Mouse (Mus musculus) intestine, postnatal 0 days (tissue): ENCODE results near the gene St14. TPM values are rescaled to one million over a fixed set of nuclear protein-coding genes. Genes with fewer than 3 reads are reported as not detected.
A peak's percentile ranks its signal among the peaks of the same experiment; 100 is the strongest.

ENCODE experiments used
- ATAC-seq: fragments of 200-750 bp; cut with Nextera tagmentation; 2 replicates; pipeline ENCODE4 v1.8.0; 2017; ENCODE audit warnings: mild to moderate bottlenecking, moderate TSS enrichment, moderate library complexity
- H3K27ac ChIP-seq: fragments of 300-500 bp; sonication (generic); 2 replicates; pipeline ENCODE4 v1.5.1; 2014; ENCODE audit warnings: mild to moderate bottlenecking, low read depth, low read length, moderate library complexity
- H3K27me3 ChIP-seq: fragments of 300-500 bp; sonication (generic); replicated peaks from 2 replicates; pipeline ENCODE4 v1.6.1; 2014; ENCODE audit warnings: low read length, mixed read lengths; ENCODE audit not compliant: control insufficient read depth, insufficient read depth
- H3K36me3 ChIP-seq: fragments of 300-500 bp; sonication (generic); 2 replicates; pipeline ENCODE4 v1.6.1; 2014; ENCODE audit warnings: mild to moderate bottlenecking, moderate library complexity; ENCODE audit not compliant: control insufficient read depth, insufficient read depth
- H3K4me1 ChIP-seq: fragments of 300-500 bp; sonication (generic); replicated peaks from 2 replicates; pipeline ENCODE4 v1.6.1; 2014; ENCODE audit warnings: antibody characterized with exemption, low read length, mixed read lengths; ENCODE audit not compliant: control insufficient read depth, insufficient read depth
- H3K4me2 ChIP-seq: fragments of 300-500 bp; sonication (generic); replicated peaks from 2 replicates; pipeline ENCODE4 v1.6.1; 2014; ENCODE audit warnings: low read depth, mild to moderate bottlenecking, moderate library complexity
- H3K4me3 ChIP-seq: fragments of 300-500 bp; sonication (generic); 2 replicates; pipeline ENCODE4 v1.5.1; 2014; ENCODE audit warnings: low read depth, low read length
- H3K9ac ChIP-seq: fragments of 300-500 bp; sonication (generic); 2 replicates; pipeline ENCODE4 v1.6.1; 2014; ENCODE audit warnings: mild to moderate bottlenecking, low read depth, low read length
- H3K9me3 ChIP-seq: fragments of 300-500 bp; sonication (generic); 2 replicates; pipeline ENCODE4 v1.6.1; 2016; ENCODE audit warnings: mixed run types; ENCODE audit not compliant: control insufficient read depth
- CTCF ChIP-seq: sonication (generic); IDR thresholded peaks from 2 replicates; pipeline ENCODE4 v1.5.1; 2016; ENCODE audit warnings: low read depth, mild to moderate bottlenecking, control low read depth, antibody characterized with exemption, moderate library complexity
- WGBS: fragments of 180-500 bp; shearing (Covaris S2); extraction: QIAGEN DNeasy Blood & Tissue Kit; methylation state at CpG from one replicate; pipeline ENCODE4 v1.1.7; 2014; 5-methylcytosine and 5-hydroxymethylcytosine counted together
- polyA plus RNA-seq: library from polyadenylated mRNA; unstranded; fragments of >200 nt; fragmentation: Nextera tagmentation; extraction: Ambion mirVana; gene quantifications from 2 replicates; pipeline ENCODE4 v1.2.1, GENCODE M21; 2015

The St14 gene
- 58.6 and 63.4 TPM in 2 replicates for polyA plus RNA-seq

GRCm38 (mm10) chr9:31131205-31131968 is at the start of gene St14:
St14 (minus strand) TSS chr9:31131853.
- peaks cover 7% of the 10 kb centered on the region; the same call in 1 of the 2 replicates for H3K27me3 ChIP-seq
- H3K9me3 ChIP-seq = no peaks in the 10 kb centered on the region

GRCm38 (mm10) chr9:31177692-31178091 is 46.0 kb upstream of the St14 start:
- WGBS = 89% methylated on average over 6 of the region's 6 CpGs
- H3K36me3 ChIP-seq = no peaks in the 10 kb centered on the region; the same call in 1 of the 2 replicates

More at GRCm38 (mm10) chr9:31131205-31131968, at the start of gene St14:
- Histone ChIP-seq H3K4me3 (peak within 1 kb of the TSS; percentile 75), H3K36me3 (no peaks in the 10 kb centered on the region; the same call in 1 of the 2 replicates), H3K27ac (peak within 1 kb of the TSS; percentile 88), H3K9ac (peak within 1 kb of the TSS; percentile 81), H3K4me2 (peak within 1 kb of the TSS; percentile 86), H3K4me1 (no peaks in the 10 kb centered on the region)
- no peak for TF ChIP-seq CTCF
- under 1% methylated on average over 71 of the region's 74 CpGs for WGBS
- ATAC-seq = peak; percentile 91

GRCm38 (mm10) chr9:31176379-31177130 is 44.9 kb upstream of the St14 start:
- no peak for TF ChIP-seq CTCF
- Histone ChIP-seq H3K36me3 (peaks cover 7% of the 10 kb centered on the region; the same call in 1 of the 2 replicates), H3K27ac (peak overlapping the region; percentile 37), H3K4me1 (peaks cover 7% of the 10 kb centered on the region), H3K9ac (no peak overlapping the region), H3K4me2 (peak overlapping the region; percentile 24; the same call in 1 of the 2 replicates), H3K4me3 (no peak overlapping the region), H3K9me3 (no peaks in the 10 kb centered on the region), H3K27me3 (no peaks in the 10 kb centered on the region)
- 46% methylated on average over 8 of the region's 8 CpGs for WGBS
- ATAC-seq = peak; percentile 98

More at GRCm38 (mm10) chr9:31177692-31178091, 46.0 kb upstream of the St14 start:
- Histone ChIP-seq H3K27ac (no peak overlapping the region), H3K4me1 (peaks cover 7% of the 10 kb centered on the region), H3K9ac (no peak overlapping the region), H3K4me2 (no peak overlapping the region), H3K4me3 (no peak overlapping the region), H3K27me3 (no peaks in the 10 kb centered on the region), H3K9me3 (no peaks in the 10 kb centered on the region)
- no peak for ATAC-seq
- TF ChIP-seq CTCF = no peak

- peaks cover 12% of the 10 kb centered on the region; the same call in 1 of the 2 replicates for H3K36me3 ChIP-seq
- no peaks in the 10 kb centered on the region for H3K9me3 ChIP-seq
- H3K27ac ChIP-seq = peak overlapping the region; percentile 37; the same call in 1 of the 2 replicates
- H3K9ac ChIP-seq = no peak overlapping the region
- H3K27me3 ChIP-seq = no peaks in the 10 kb centered on the region
- WGBS = 61% methylated on average over 3 of the region's 3 CpGs
- peaks cover 7% of the 10 kb centered on the region for H3K4me1 ChIP-seq
- no peak overlapping the region for H3K4me2 ChIP-seq
- no peak overlapping the region for H3K4me3 ChIP-seq
- ATAC-seq = peak; percentile 12; the same call in 1 of the 2 replicates
- no peak for TF ChIP-seq CTCF
Observed at GRCm38 (mm10) chr9:31175978-31176377, 44.3 kb upstream of the St14 start.

- Histone ChIP-seq H3K27ac (no peak overlapping the region), H3K36me3 (peaks cover 18% of the 10 kb centered on the region; the same call in 1 of the 2 replicates), H3K9me3 (no peaks in the 10 kb centered on the region), H3K27me3 (no peaks in the 10 kb centered on the region), H3K9ac (no peak overlapping the region), H3K4me1 (peaks cover 7% of the 10 kb centered on the region), H3K4me2 (no peak overlapping the region), H3K4me3 (no peak overlapping the region)
- no peak for TF ChIP-seq CTCF
- WGBS = 81% methylated on average over 6 of the region's 6 CpGs
- no peak for ATAC-seq
Observed at GRCm38 (mm10) chr9:31175346-31175745, 43.7 kb upstream of the St14 start.
